Mouse (Mus musculus) intestine, embryonic 16.5 days (tissue): ENCODE data around the gene Olfr118. TPM values are rescaled to one million over a fixed set of nuclear protein-coding genes. Genes with fewer than 3 reads are reported as not detected.
"Not testable (repeated sequence)": the region's sequence is repeated elsewhere in the genome, so short reads cannot be mapped to it uniquely, and the experiment has no call there.

Source experiments
- ATAC-seq: fragments of 200-750 bp; cut with Nextera tagmentation; 2 replicates; pipeline ENCODE4 v1.8.0; 2017; ENCODE audit warnings: moderate TSS enrichment, moderate library complexity
- H3K27ac ChIP-seq: fragments of 300-500 bp; sonication (generic); 2 replicates; pipeline ENCODE4 v1.5.1; 2014; ENCODE audit warnings: mild to moderate bottlenecking, low read length
- H3K27me3 ChIP-seq: fragments of 300-500 bp; sonication (generic); replicated peaks from 2 replicates; pipeline ENCODE4 v1.6.1; 2014; ENCODE audit warnings: low read length, control low read depth, mixed read lengths; ENCODE audit not compliant: control insufficient read depth, insufficient read depth
- H3K36me3 ChIP-seq: fragments of 300-500 bp; sonication (generic); 2 replicates; pipeline ENCODE4 v1.6.1; 2014; ENCODE audit warnings: low read length, control low read depth; ENCODE audit not compliant: control insufficient read depth, insufficient read depth
- H3K4me1 ChIP-seq: fragments of 300-500 bp; sonication (generic); 2 replicates; pipeline ENCODE4 v1.6.1; 2014; ENCODE audit warnings: low read length, control low read depth, mixed read lengths; ENCODE audit not compliant: control insufficient read depth, insufficient read depth
- H3K4me2 ChIP-seq: fragments of 300-500 bp; sonication (generic); 2 replicates; pipeline ENCODE4 v1.6.1; 2014; ENCODE audit warnings: low read depth, low read length, control low read depth
- H3K4me3 ChIP-seq: fragments of 300-500 bp; sonication (generic); 2 replicates; pipeline ENCODE4 v1.5.1; 2014; ENCODE audit warnings: mild to moderate bottlenecking, low read length
- H3K9ac ChIP-seq: fragments of 300-500 bp; sonication (generic); 2 replicates; pipeline ENCODE4 v1.6.1; 2014; ENCODE audit warnings: low read depth, low read length
- H3K9me3 ChIP-seq: fragments of 300-500 bp; sonication (generic); 2 replicates; pipeline ENCODE4 v1.6.1; 2016; ENCODE audit warnings: low read length, control low read depth; ENCODE audit not compliant: control insufficient read depth
- WGBS: fragments of 180-500 bp; shearing (Covaris S2); extraction: QIAGEN DNeasy Blood & Tissue Kit; methylation state at CpG from one replicate; pipeline ENCODE4 v1.1.7; 2014; 5-methylcytosine and 5-hydroxymethylcytosine counted together
- polyA plus RNA-seq: library from polyadenylated mRNA; unstranded; fragments of >200 nt; fragmentation: Nextera tagmentation; extraction: Ambion mirVana; gene quantifications from 2 replicates; pipeline ENCODE4 v1.2.1, GENCODE M21; 2015

Gene Olfr118
- not detected in 2 replicates for polyA plus RNA-seq

DNA sequence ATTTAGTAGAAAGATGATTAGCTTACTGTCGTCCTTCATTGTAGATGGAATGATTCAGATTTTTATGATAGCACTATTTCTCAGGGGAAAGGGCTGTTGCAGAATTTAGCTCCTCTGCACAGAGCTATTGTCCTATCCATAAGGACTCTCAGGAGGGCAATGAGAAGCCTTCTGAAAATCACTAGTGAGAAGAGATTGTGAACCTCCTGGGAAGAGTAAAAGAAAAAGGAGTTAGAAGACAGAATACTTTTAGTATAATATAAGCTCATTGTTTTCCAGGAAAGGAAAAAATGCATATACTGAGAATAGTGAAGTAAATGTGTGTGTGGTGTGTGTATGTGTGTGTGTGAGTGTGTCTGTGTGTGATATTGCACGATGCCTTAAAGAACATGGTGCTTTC lies at the start of gene Olfr118:
Gene Olfr118, plus strand, starts transcription at position 301 of the 400 bp plus-strand sequence.
- Histone ChIP-seq H3K27ac (no peak within 1 kb of the TSS), H3K9me3 (no peaks in the 10 kb centered on the region), H3K36me3 (no peaks in the 10 kb centered on the region), H3K27me3 (no peaks in the 10 kb centered on the region), H3K4me2 (no peak within 1 kb of the TSS), H3K9ac (no peak within 1 kb of the TSS), H3K4me1 (no peaks in the 10 kb centered on the region), H3K4me3 (no peak within 1 kb of the TSS)
- ATAC-seq: no peak
- WGBS: 57% methylated on average over 2 of the region's 2 CpGs

DNA sequence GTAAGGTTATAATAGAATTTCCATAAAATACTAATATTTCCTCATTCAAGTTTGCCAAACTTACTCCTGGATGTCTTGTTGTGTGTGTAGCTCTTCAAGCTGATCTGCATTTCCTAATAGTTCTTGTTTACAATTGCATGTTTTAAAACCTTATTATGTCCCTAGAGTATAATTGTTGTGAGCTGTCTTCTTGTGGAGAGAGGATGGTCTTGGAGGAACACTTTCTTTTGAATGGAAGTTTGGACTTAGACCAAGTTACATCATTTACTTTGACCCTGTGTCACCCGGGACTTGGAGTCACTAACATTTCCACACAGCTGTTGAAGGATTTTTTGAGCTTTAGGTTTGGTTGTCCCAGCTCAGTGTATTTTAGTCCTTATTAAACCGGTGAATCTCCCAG lies 39.8 kb upstream of the Olfr118 start, which contains the start of the genes Olfr115 and Olfr116:
Gene Olfr115, minus strand, starts transcription at position 101 of the 400 bp plus-strand sequence.
Gene Olfr116, minus strand, starts transcription at position 191 of the 400 bp plus-strand sequence.
- 78% methylated on average over 2 of the region's 2 CpGs for WGBS

DNA sequence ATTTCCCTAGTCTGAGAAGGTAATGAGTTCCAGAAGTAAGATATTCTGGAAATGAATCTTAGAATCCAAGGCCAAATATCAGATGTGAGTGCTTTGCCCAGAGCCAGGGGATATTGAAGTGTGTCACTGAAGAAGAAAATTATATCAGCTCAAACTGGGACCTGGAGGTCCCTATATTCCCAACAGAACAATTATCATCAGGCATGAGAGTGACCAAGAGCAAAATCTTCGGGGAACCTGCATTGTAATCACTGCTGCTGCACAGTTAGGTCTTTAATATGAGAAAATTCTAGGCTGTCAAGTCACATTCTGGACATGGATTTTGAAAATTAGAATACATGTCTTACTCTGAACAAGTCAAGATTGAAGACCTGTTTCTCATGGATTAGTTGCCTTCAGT lies 3.1 kb upstream of the Olfr118 start, which contains the start of gene Olfr117:
Gene Olfr117, minus strand, starts transcription at position 101 of the 400 bp plus-strand sequence.
- Histone ChIP-seq H3K4me3 (no peak within 1 kb of the TSS), H3K4me1 (no peaks in the 10 kb centered on the region), H3K27ac (no peak within 1 kb of the TSS), H3K27me3 (no peaks in the 10 kb centered on the region), H3K4me2 (no peak within 1 kb of the TSS), H3K9ac (no peak within 1 kb of the TSS), H3K36me3 (no peaks in the 10 kb centered on the region), H3K9me3 (no peaks in the 10 kb centered on the region)
- 65% methylated on average over 1 of the region's 1 CpGs for WGBS
- no peak for ATAC-seq

More for the DNA sequence above, 39.8 kb upstream of the Olfr118 start, which contains the start of the genes Olfr115 and Olfr116:
- no peaks in the 10 kb centered on the region for H3K9me3 ChIP-seq
- H3K4me3 ChIP-seq: no peak within 1 kb of the TSS
- H3K27ac ChIP-seq: no peak within 1 kb of the TSS
- no peaks in the 10 kb centered on the region for H3K27me3 ChIP-seq
- ATAC-seq: no peak
- no peaks in the 10 kb centered on the region for H3K36me3 ChIP-seq
- H3K4me2 ChIP-seq: no peak within 1 kb of the TSS
- H3K4me1 ChIP-seq: no peaks in the 10 kb centered on the region
- H3K9ac ChIP-seq: no peak within 1 kb of the TSS

DNA sequence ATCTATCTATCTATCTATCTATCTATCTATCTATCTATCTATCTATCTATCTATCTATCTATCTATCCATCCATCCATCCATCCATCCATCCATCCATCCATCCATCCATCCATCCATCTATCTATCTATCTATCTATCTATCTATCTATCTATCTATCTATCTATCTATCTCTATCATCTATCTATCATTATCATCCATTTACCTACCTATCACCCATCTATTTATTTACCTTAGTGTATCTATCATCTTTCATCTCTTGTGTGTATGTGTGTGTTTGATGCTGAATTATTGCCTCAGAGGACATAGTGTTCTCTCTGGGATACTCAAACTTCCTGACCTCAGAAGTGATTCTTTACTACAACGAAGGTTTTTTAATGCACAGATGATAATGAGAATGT lies 29.5 kb downstream of the Olfr118 start, which contains the start of gene Olfr119:
Gene Olfr119, plus strand, starts transcription at position 301 of the 400 bp plus-strand sequence.
- H3K4me1 ChIP-seq, H3K4me3 ChIP-seq, H3K9me3 ChIP-seq, H3K27me3 ChIP-seq, H3K27ac ChIP-seq, H3K9ac ChIP-seq, H3K36me3 ChIP-seq, ATAC-seq, H3K4me2 ChIP-seq: not testable (repeated sequence)
- 65% methylated on average over 1 of the region's 1 CpGs for WGBS

DNA sequence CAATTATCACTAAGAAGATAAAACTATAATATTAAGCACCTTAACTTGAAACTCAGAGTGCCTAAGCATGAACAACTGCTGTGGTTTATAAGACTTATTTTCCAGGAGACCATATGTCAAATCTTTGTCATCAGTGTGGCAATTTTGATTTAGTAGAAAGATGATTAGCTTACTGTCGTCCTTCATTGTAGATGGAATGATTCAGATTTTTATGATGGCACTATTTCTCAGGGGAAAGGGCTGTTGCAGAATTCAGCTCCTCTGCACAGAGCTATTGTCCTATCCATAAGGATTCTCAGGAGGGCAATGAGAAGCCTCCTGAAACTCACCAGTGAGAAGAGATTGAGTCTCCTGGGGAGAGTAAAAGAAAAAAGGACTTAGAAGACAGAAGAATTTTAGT lies 54.7 kb downstream of the Olfr118 start, which contains the start of gene Olfr120:
Gene Olfr120, plus strand, starts transcription at position 301 of the 400 bp plus-strand sequence.
- Histone ChIP-seq H3K9me3 (no peaks in the 10 kb centered on the region), H3K4me1 (no peaks in the 10 kb centered on the region), H3K27ac (no peak within 1 kb of the TSS), H3K4me2 (no peak within 1 kb of the TSS), H3K36me3 (no peaks in the 10 kb centered on the region), H3K27me3 (no peaks in the 10 kb centered on the region), H3K4me3 (no peak within 1 kb of the TSS), H3K9ac (no peak within 1 kb of the TSS)
- WGBS: 63% methylated on average over 1 of the region's 1 CpGs
- no peak for ATAC-seq

Other genes starting within 250 kb of the Olfr118 start
- not detected in 2 replicates for gene Olfr108, start 221.5 kb upstream of the Olfr118 start, polyA plus RNA-seq
- gene Olfr109, start 208.1 kb upstream of the Olfr118 start, polyA plus RNA-seq: not detected in 2 replicates
- 0.10 TPM in 1 of 2 replicates, not detected in the other for gene H2-M2, start 183.4 kb upstream of the Olfr118 start, polyA plus RNA-seq
- gene Olfr110, start 174.5 kb upstream of the Olfr118 start, polyA plus RNA-seq: not detected in 2 replicates
- not detected in 2 replicates for gene Olfr111, start 159.0 kb upstream of the Olfr118 start, polyA plus RNA-seq
- not detected in 2 replicates for gene Olfr112, start 97.5 kb upstream of the Olfr118 start, polyA plus RNA-seq
- not detected in 2 replicates for gene Olfr113, start 89.3 kb upstream of the Olfr118 start, polyA plus RNA-seq
- not detected in 2 replicates for gene Olfr114, start 74.2 kb upstream of the Olfr118 start, polyA plus RNA-seq
- gene Olfr115, start 39.9 kb upstream of the Olfr118 start, polyA plus RNA-seq: not detected in 2 replicates
- not detected in 2 replicates for gene Olfr116, start 39.8 kb upstream of the Olfr118 start, polyA plus RNA-seq
- gene Olfr117, start 3.2 kb upstream of the Olfr118 start, polyA plus RNA-seq: not detected in 2 replicates
- gene Olfr119, start 29.6 kb downstream of the Olfr118 start, polyA plus RNA-seq: not detected in 2 replicates
- not detected in 2 replicates for gene Olfr120, start 54.8 kb downstream of the Olfr118 start, polyA plus RNA-seq
- not detected in 2 replicates for gene Olfr121, start 81.9 kb downstream of the Olfr118 start, polyA plus RNA-seq
- not detected in 2 replicates for gene Olfr122, start 101.6 kb downstream of the Olfr118 start, polyA plus RNA-seq
- not detected in 2 replicates for gene Olfr123, start 126.5 kb downstream of the Olfr118 start, polyA plus RNA-seq
- not detected in 2 replicates for gene Olfr124, start 132.9 kb downstream of the Olfr118 start, polyA plus RNA-seq
- gene Olfr125, start 166.0 kb downstream of the Olfr118 start, polyA plus RNA-seq: not detected in 2 replicates
- gene Olfr126, start 180.5 kb downstream of the Olfr118 start, polyA plus RNA-seq: not detected in 2 replicates
- not detected in 2 replicates for gene Olfr127, start 233.4 kb downstream of the Olfr118 start, polyA plus RNA-seq